Comparison of ENCODE assay signal across 13 mouse cellular contexts in the genomic region with DNA sequence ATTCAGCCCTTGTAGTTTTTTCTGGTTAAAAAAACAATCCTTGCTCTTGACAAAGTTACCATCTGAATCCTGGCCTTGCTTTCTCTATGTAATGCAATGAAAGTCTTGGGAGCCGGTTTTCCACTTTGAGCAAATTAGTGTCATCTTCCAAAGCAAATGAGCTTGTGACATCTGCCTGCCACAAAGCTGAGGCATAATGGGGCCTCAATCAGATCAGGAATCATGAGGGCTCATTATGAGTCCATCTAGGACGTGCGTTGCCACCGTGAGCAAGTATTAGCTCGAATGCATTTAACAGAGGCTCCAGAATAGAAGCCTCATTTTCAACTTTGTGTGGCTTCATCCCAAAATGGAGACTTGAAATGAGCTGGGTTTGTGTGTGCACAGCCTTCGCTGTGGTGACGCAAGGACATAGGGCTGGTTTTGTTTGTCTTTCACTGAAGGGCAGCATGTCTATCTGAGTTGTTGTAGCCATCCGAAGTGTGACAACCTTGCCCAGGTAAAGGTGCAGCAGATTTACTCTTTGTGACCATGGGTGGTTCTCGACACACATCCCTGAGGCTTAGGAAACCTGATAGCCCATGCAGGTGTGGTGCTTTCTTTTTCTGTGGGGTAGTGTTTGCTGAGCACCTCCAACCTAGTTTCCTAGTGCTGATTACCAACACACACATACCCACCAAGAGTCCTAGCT. TPM values are rescaled to one million over a fixed set of nuclear protein-coding genes. Genes with fewer than 3 reads are reported as not detected.
A peak's percentile ranks its signal among the peaks of the same experiment; 100 is the strongest.
DNase-seq lines count a peak whose midpoint lies in the region; ATAC-seq and TF ChIP-seq lines count a peak whose summit lies in the region.
"Had no signal": no experiment of that assay in that cellular context is flagged by ENCODE, and none has a peak within 500 bp of the region (broad histone marks: within the 10 kb centered on the region; RNA-seq: fewer than 3 reads in every experiment).

No protein-coding gene starts in this region.

- no peak for ATAC-seq in heart, postnatal 0 days (ENCODE audit: insufficient read depth, low read depth)
- peak; percentile 4; the same call in 1 of the 2 replicates for ATAC-seq in lung, postnatal 0 days
- ATAC-seq in forebrain, postnatal 0 days = peak; percentile 38; the same call in 1 of the 2 replicates
- peak; percentile 85 for ATAC-seq in stomach, postnatal 0 days (ENCODE audit: low FRiP score, low TSS enrichment)
- ATAC-seq: inflammation-experienced regulatory T-cells, adult 6 months had no signal

- H3K9me3 ChIP-seq in heart, postnatal 0 days (replicated peaks; ENCODE audit: control insufficient read depth, low read length) = no peaks in the 10 kb centered on the region
- no peaks in the 10 kb centered on the region for H3K9me3 ChIP-seq in lung, postnatal 0 days (ENCODE audit: low read length)
- H3K9me3 ChIP-seq in forebrain, postnatal 0 days (ENCODE audit: low read length) = no peaks in the 10 kb centered on the region
- no peaks in the 10 kb centered on the region for H3K9me3 ChIP-seq in stomach, postnatal 0 days (ENCODE audit: control insufficient read depth, low read length)
- H3K9me3 ChIP-seq: embryonic facial prominence, embryonic 12.5 days had no signal

- TF ChIP-seq EP300 in heart, postnatal 0 days (IDR thresholded peaks at IDR 0.05; ENCODE audit: low read depth) = no peak
- TF ChIP-seq EP300 in lung, postnatal 0 days (IDR thresholded peaks at IDR 0.05) = no peak
- TF ChIP-seq EP300 in stomach, postnatal 0 days (optimal IDR thresholded peaks at IDR 0.05) = no peak

- no peak overlapping the region for H3K9ac ChIP-seq in heart, postnatal 0 days (replicated peaks; ENCODE audit: low read depth, low read length)
- no peak overlapping the region for H3K9ac ChIP-seq in lung, postnatal 0 days (replicated peaks; ENCODE audit: low read depth)
- no peak overlapping the region for H3K9ac ChIP-seq in forebrain, postnatal 0 days
- H3K9ac ChIP-seq in stomach, postnatal 0 days (ENCODE audit: low read length) = no peak overlapping the region
- H3K9ac ChIP-seq: embryonic facial prominence, embryonic 12.5 days had no signal

- no peak for DNase-seq in heart, postnatal 0 days (ENCODE audit: low spot score)
- DNase-seq in heart, adult 18-20 months = no peak
- DNase-seq in lung, postnatal 0 days (ENCODE audit: low spot score) = no peak
- no peak for DNase-seq in lung, postnatal 14 days
- no peak for DNase-seq in forebrain, postnatal 0 days
- peak; percentile 59 for DNase-seq in stomach, postnatal 0 days (ENCODE audit: low spot score)
- no peak for DNase-seq in layer of hippocampus, postnatal 10 days (ENCODE audit: low spot score in 2 of 2)
- DNase-seq: adrenal gland, postnatal 14 days; kidney, postnatal 25 days had no signal

- H3K4me1 ChIP-seq in heart, postnatal 0 days (ENCODE audit: control insufficient read depth, insufficient read depth) = peaks cover 34% of the 10 kb centered on the region
- peaks cover 11% of the 10 kb centered on the region for H3K4me1 ChIP-seq in lung, postnatal 0 days (ENCODE audit: insufficient read depth, low read depth, low read length)
- H3K4me1 ChIP-seq in forebrain, postnatal 0 days (ENCODE audit: insufficient read depth) = no peaks in the 10 kb centered on the region
- H3K4me1 ChIP-seq in stomach, postnatal 0 days (replicated peaks; ENCODE audit: control insufficient read depth, insufficient read depth) = peaks cover 6% of the 10 kb centered on the region; the same call in 1 of the 2 replicates

- WGBS in heart, postnatal 0 days = 89% methylated on average over 9 of the region's 9 CpGs
- WGBS in lung, postnatal 0 days = 72% methylated on average over 9 of the region's 9 CpGs
- WGBS in forebrain, postnatal 0 days = 59% methylated on average over 9 of the region's 9 CpGs
- WGBS in stomach, postnatal 0 days = 74% methylated on average over 9 of the region's 9 CpGs

- H3K4me2 ChIP-seq in heart, postnatal 0 days (ENCODE audit: low read depth, low read length) = no peak overlapping the region
- no peak overlapping the region for H3K4me2 ChIP-seq in lung, postnatal 0 days (replicated peaks; ENCODE audit: low read depth, low read length)
- no peak overlapping the region for H3K4me2 ChIP-seq in forebrain, postnatal 0 days (ENCODE audit: low read depth)
- no peak overlapping the region for H3K4me2 ChIP-seq in stomach, postnatal 0 days (replicated peaks; ENCODE audit: low read depth)
- H3K4me2 ChIP-seq: embryonic facial prominence, embryonic 12.5 days had no signal

- H3K4me3 ChIP-seq in heart, postnatal 0 days (ENCODE audit: low read depth, low read length) = no peak overlapping the region
- H3K4me3 ChIP-seq in lung, postnatal 0 days (ENCODE audit: low read depth, low read length) = no peak overlapping the region
- H3K4me3 ChIP-seq in forebrain, postnatal 0 days (ENCODE audit: low read depth, low read length) = no peak overlapping the region
- H3K4me3 ChIP-seq in stomach, postnatal 0 days (ENCODE audit: low read depth, low read length) = no peak overlapping the region
- H3K4me3 ChIP-seq: embryonic facial prominence, embryonic 12.5 days had no signal

- H3K27me3 ChIP-seq in heart, postnatal 0 days (ENCODE audit: control insufficient read depth, insufficient read depth, low read length) = no peaks in the 10 kb centered on the region
- H3K27me3 ChIP-seq in lung, postnatal 0 days (replicated peaks; ENCODE audit: insufficient read depth, low read length) = no peaks in the 10 kb centered on the region
- no peaks in the 10 kb centered on the region for H3K27me3 ChIP-seq in forebrain, postnatal 0 days (ENCODE audit: insufficient read depth, low read length)
- H3K27me3 ChIP-seq in stomach, postnatal 0 days (ENCODE audit: control insufficient read depth, insufficient read depth, low read length) = no peaks in the 10 kb centered on the region
- H3K27me3 ChIP-seq: embryonic facial prominence, embryonic 12.5 days had no signal

- TF ChIP-seq CTCF in heart, postnatal 0 days (IDR thresholded peaks at IDR 0.05; ENCODE audit: low read depth) = no peak
- no peak for TF ChIP-seq CTCF in lung, postnatal 0 days (IDR thresholded peaks at IDR 0.05)
- no peak for TF ChIP-seq CTCF in forebrain, postnatal 0 days (IDR thresholded peaks at IDR 0.05; ENCODE audit: low read depth)
- TF ChIP-seq CTCF in stomach, postnatal 0 days (IDR thresholded peaks at IDR 0.05; ENCODE audit: low read depth) = no peak

- no peaks in the 10 kb centered on the region for H3K36me3 ChIP-seq in heart, postnatal 0 days (replicated peaks; ENCODE audit: control insufficient read depth, insufficient read depth, low read length)
- H3K36me3 ChIP-seq in lung, postnatal 0 days (ENCODE audit: insufficient read depth, low read length) = no peaks in the 10 kb centered on the region
- no peaks in the 10 kb centered on the region for H3K36me3 ChIP-seq in forebrain, postnatal 0 days (ENCODE audit: insufficient read depth)
- H3K36me3 ChIP-seq in stomach, postnatal 0 days (ENCODE audit: control insufficient read depth, insufficient read depth, low read length) = no peaks in the 10 kb centered on the region
- H3K36me3 ChIP-seq: embryonic facial prominence, embryonic 12.5 days had no signal

- peak overlapping the region; percentile 49 for H3K27ac ChIP-seq in heart, postnatal 0 days (ENCODE audit: low read depth)
- peak overlapping the region; percentile 93 for H3K27ac ChIP-seq in lung, postnatal 0 days (ENCODE audit: low read length)
- no peak overlapping the region for H3K27ac ChIP-seq in forebrain, postnatal 0 days (ENCODE audit: low read depth, low read length)
- peak overlapping the region; percentile 81 for H3K27ac ChIP-seq in stomach, postnatal 0 days (replicated peaks)
- H3K27ac ChIP-seq: embryonic facial prominence, embryonic 12.5 days had no signal

RNA-seq across cellular contexts. Expression of gene Tspan2, which starts 9.6 kb away (rescaled TPM):
- total RNA-seq in heart, postnatal 0 days (2014; rRNA removed; ENCODE audit: low replicate concordance) = 16.9 and 90.1 TPM in 2 replicates
- 13.2 and 17.1 TPM in 2 replicates for polyA plus RNA-seq in heart, postnatal 0 days (2015; fragmentation: Nextera tagmentation; extraction: Ambion mirVana)
- 1 to 10 TPM; 8.1 to 9.9 TPM for total RNA-seq in heart, adult 18-20 months (2021)
- polyA plus RNA-seq in lung, postnatal 0 days (2015; fragmentation: Nextera tagmentation; extraction: Ambion mirVana) = 72.7 and 86.9 TPM in 2 replicates
- 12.7 and 14.0 TPM in 2 replicates for total RNA-seq in forebrain, postnatal 0 days (2014; rRNA removed)
- 7.0 and 10.1 TPM in 2 replicates for polyA plus RNA-seq in forebrain, postnatal 0 days (2015; fragmentation: Nextera tagmentation; extraction: Ambion mirVana)
- polyA plus RNA-seq in stomach, postnatal 0 days (2015; fragmentation: Nextera tagmentation; extraction: Ambion mirVana) = 20.7 and 21.3 TPM in 2 replicates
- total RNA-seq in layer of hippocampus, postnatal 10 days (2021) = 10 to 100 TPM; 44.7 to 50.1 TPM

RNA-seq across cellular contexts. Expression of gene Tshb, which starts 38.6 kb away (rescaled TPM):
- not detected in 2 replicates for total RNA-seq in heart, postnatal 0 days (2014; rRNA removed; ENCODE audit: low replicate concordance)
- 0.16 TPM in 1 of 2 replicates, not detected in the other for polyA plus RNA-seq in heart, postnatal 0 days (2015; fragmentation: Nextera tagmentation; extraction: Ambion mirVana)
- not detected for total RNA-seq in heart, adult 18-20 months (2021)
- 8.8 and 9.0 TPM in 2 replicates for polyA plus RNA-seq in lung, postnatal 0 days (2015; fragmentation: Nextera tagmentation; extraction: Ambion mirVana)
- not detected in 2 replicates for total RNA-seq in forebrain, postnatal 0 days (2014; rRNA removed)
- polyA plus RNA-seq in forebrain, postnatal 0 days (2015; fragmentation: Nextera tagmentation; extraction: Ambion mirVana) = 0.11 and 0.14 TPM in 2 replicates
- 0.15 and 0.30 TPM in 2 replicates for polyA plus RNA-seq in stomach, postnatal 0 days (2015; fragmentation: Nextera tagmentation; extraction: Ambion mirVana)
- total RNA-seq in layer of hippocampus, postnatal 10 days (2021) = not detected
- total RNA-seq: adrenal gland, postnatal 14 days; gastrocnemius, adult 18-20 months; left cerebral cortex, postnatal 14 days had no signal
